Mouse (Mus musculus) 3T3-L1 (cell line): Measurements from ENCODE around the gene Mrps9.

Source experiments
- DNase-seq: peaks from one replicate; pipeline ENCODE4 v3.0.0-alpha.2; 2015; ENCODE audit warnings: low read depth, low spot score

Gene Mrps9

DNA sequence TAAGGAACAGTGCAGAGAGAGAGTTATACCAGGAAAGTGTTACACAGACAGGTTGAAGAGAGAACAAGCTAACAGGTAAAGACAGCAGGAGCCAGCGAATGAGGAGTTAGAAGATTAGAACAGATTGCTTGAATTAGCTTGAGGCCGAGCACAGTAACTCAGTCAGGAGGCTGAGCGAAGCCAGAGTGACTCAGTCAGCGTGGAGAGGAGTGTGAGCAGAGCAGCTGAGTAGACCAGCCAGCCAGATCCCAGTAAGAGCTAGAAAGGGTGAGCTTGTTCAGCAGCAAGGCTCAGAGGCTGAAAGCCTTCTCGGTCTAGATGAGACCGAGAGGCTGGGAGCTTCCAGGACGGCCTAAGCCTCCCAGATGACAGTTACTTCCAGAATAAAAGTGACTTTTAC is 55.7 kb downstream of the Mrps9 start:
- no peak for DNase-seq

DNA sequence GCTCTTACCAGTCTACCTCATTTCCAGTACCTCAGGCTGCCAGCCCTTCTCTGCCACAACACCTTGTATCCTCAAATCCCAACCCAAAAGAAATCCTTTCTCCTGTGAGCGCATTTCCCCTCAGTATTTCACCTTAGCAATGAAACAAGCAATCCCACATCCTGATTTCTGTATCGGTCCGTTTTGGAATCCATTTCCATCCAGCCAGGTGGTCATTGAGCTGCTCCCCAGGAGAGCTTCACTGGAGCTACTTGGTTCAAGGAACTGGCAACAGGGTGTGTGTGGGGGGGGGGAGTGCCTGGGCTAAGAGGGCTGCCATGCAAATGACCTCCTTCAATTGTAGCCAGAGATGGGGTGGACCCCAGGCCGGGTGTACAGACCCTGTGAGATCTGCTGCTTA is 56.1 kb downstream of the Mrps9 start:
- DNase-seq, result no peak

DNA sequence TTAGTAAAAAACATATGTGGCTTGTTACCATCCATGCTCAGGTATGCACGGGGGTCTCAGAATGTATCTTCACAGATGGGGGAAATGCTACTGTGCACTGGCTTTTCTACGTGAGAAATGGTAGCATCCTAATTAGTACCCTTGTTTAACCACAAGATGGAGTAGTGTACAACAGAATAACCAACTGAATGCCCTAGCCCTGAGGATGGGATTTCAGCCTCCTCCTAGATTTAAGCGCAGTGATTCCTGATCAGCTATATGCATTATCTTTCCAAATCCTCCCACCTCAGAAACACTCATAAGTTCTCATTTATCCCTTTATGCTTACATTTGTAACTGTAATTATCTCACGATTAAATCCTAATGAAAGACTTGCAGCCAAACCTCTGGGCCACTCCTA is 64.0 kb downstream of the Mrps9 start:
- peak; percentile 67 for DNase-seq

DNA sequence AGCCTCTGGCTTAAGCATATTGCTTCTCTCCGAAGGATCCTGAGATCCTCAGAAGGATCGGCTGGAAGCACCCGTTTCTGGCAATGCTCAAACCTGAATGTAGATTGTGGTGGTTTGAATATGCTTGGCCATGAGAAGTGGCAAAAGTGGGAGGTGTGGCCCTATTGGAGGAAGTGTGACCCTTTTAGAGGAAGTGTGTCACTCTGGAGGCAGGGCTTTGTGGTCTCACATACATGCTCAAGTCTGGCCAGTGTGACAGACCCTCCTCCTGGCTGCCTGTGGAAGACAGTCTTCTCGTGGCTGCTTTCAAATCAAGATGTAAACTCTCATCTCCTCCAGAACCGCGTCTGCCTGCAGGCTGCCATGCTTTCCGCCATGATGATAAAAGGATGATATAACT is 65.7 kb downstream of the Mrps9 start:
- no peak for DNase-seq

DNA sequence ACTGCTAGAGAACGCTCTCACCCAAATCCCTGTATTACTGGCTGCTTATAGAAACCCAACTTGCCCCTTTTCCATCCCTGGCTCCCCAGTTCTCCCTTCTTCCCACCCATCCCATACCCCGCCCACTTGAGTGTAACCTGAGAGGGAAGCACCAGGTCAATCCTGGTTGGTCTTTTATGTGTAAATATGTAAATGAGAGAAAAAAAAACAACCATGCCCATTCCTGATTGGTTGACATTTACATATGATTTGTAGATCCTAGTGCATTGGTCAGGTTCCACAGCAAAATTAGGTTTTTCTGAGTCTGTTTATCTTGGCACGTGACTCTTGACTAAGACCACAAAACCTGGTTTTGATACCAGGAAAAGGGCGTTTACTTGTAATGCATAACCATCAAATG is 66.9 kb downstream of the Mrps9 start:
- peak; percentile 74 for DNase-seq

DNA sequence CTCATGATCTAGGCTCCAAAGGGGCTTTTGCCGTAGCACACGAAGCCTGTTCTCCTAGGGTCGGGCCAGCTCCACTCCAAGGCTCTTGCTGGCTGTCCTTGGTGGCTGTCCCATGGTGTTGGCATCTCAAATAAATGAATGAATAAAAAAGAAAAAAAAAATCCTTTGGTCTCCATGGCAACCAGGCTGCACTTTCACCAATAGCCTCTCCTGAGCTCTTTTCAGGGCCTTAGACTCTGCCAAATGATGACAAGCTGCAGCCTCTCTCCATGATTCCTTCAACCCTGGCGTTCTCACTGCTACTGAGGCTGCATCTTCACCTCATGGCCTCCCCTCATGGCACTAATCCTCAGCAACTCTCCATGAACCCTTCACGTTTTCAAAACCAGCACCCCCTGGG is 72.9 kb downstream of the Mrps9 start:
- no peak for DNase-seq

DNA sequence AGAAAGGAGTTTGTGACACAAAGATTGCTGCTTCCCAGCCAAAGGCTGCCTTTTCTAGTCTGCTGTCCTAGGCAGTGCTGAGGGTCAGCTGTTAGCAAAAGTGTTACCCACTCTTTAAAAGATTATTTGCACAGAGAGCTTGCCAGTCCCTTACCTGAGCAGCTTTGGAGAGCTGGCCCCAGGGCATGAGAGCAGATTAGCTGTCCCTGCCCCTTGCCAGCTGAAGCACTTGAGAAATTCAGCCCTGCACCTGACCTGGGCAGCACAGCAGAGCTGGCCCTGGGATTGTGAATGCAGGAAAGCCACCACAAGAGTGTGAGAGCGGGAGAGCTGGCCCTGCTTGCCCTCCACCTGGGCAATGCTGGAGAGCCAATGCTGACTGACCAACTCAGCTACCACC is 82.6 kb downstream of the Mrps9 start:
- no peak for DNase-seq

DNA sequence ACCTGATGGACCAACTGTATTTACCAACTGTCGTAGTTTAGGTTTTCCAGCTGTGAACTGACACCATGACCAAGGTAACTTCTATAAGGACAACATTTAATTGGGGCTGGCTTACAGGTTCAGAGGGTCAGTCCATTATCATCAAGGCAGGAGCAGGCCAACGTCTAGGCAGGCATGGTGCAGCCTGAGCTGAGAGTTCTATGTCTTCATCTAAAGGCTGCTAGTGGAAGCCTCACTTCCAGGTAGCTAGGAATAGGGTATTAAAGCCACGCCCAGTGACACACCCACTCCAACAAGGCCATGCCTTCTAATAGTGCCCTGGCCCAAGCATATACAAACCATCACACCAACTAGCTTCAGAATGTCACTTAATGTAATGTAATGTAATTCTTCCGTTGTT is 97.5 kb downstream of the Mrps9 start:
- no peak for DNase-seq

DNA sequence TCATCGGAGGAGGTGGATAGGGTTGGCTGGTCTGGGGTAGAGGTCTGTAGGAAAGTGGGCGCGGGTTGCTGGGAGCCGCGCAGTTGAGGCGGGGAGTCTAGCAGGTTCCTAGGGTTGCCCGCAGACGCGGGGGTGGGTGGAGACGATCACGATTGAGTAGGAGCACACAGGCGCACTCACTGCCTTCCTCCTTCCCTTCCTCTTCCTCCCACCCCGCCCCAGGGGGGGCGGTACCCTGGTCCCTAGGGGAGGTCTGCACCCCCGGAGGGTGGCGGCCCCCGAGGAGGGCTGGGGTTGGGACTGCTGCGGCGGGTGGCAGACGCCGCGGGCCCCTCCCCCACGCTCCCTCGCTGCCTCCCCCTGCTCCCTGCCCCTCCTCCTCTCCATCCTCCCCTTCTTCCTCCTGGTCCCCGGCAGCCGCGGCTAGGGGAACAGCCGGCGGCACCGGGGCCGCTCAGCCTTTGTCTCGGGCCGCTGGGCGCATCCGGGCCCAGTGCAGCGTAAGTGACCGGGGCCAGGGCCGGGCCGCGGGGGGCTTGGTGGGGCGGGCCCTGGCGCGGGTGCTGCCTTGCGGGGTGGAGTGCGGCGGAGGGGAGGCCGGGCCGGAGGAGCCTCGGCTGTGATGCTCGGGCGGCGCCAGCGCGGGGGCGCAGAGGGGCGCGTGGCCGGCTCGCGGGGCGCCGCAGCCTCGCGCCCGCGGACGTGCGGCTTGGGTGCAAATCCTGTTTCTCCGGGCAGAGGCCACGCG is 101.9 kb downstream of the Mrps9 start, which contains the start of gene Gpr45:
Gene Gpr45 (plus strand): TSS at position 139 of the 748 bp plus-strand sequence.
- DNase-seq, result no peak

DNA sequence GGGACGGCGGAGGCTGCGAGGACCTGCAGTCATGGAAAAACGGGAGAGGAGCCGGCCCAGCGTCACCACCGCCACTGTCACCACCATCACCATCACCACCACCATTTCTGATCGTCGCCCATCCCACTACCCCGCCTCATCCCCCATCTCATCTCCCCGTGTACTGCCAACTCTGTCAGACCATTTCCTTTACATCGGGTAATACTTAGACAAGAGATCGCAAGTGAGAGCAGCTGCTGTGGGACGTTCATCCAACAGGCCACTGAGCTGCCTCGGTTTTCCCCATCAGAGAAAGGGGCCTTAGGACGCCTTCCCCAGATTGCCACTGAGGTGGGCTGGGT is 102.4 kb downstream of the Mrps9 start:
- no peak for DNase-seq
